Mouse (Mus musculus): ENCODE results near the gene Nr2c2.

GRCm38 (mm10) chr6:92219445-92219844, 128.3 kb downstream of the Nr2c2 start:
- no peak for TF ChIP-seq GATA1 (IDR thresholded peaks at IDR 0.05; ENCODE audit: borderline replicate concordance, low read length)
- no peak for TF ChIP-seq FLI1 (IDR thresholded peaks at IDR 0.05; ENCODE audit: low read length)

Measured in megakaryocyte, embryonic 14.5 days (primary cell).